Mouse (Mus musculus): ENCODE measurements at regions not wholly inside any gene's neighbourhood (a gene's known extent, or its start where the extent isn't known, plus 50 kb on each side); places are given as distances from the start of the nearest gene placed in this dataset.

DNA sequence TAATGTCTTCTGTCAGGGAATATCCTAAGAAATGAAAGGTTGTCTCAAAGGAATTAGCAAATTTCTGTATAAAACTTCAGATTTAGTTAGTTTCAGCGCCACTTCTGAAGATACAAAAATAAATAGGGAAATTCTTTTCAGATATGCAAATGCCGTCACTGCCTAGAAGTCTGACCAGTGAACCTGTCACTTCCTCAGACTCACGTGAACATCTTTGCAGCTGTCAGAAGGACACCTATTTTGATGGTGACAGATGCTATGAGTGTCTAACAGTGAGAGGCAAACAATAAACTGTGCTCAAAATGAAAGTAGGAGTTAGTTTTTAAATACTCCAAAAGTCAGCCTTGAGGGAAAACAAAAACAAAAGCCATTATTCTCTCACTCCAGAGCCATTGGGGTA is 57.5 kb upstream of the Igf1r start:
- Histone ChIP-seq H3K79me2 (ENCODE audit: control insufficient read depth, insufficient read depth) (no peaks in the 10 kb centered on the region), H3K27me3 (ENCODE audit: control insufficient read depth, insufficient read depth, insufficient read length) (peaks cover 11% of the 10 kb centered on the region), H3ac (ENCODE audit: control insufficient read depth, insufficient read length, low read depth) (no peak overlapping the region), H3K4me3 (ENCODE audit: insufficient read depth, poor library complexity, severe bottlenecking) (no peak overlapping the region), H3K79me3 (ENCODE audit: low read depth) (no peaks in the 10 kb centered on the region), H3K36me3 (ENCODE audit: control insufficient read depth, insufficient read depth) (no peaks in the 10 kb centered on the region)
- TF ChIP-seq FOSL1 (IDR thresholded peaks at IDR 0.05; ENCODE audit: insufficient read depth, low read length, poor library complexity, severe bottlenecking) (no peak), MAX (IDR thresholded peaks at IDR 0.05) (no peak), MYOD1 (IDR thresholded peaks at IDR 0.05; ENCODE audit: control insufficient read depth, insufficient read length, low read depth) (no peak), MYOG (IDR thresholded peaks at IDR 0.05; ENCODE audit: control insufficient read depth, extremely low read depth, insufficient read length) (no peak), USF1 (IDR thresholded peaks at IDR 0.05; ENCODE audit: low read depth) (no peak), CTCF (IDR thresholded peaks at IDR 0.05; ENCODE audit: control insufficient read depth, insufficient read depth, insufficient read length) (no peak), CEBPB (IDR thresholded peaks at IDR 0.05; ENCODE audit: low read depth) (no peak)

DNA sequence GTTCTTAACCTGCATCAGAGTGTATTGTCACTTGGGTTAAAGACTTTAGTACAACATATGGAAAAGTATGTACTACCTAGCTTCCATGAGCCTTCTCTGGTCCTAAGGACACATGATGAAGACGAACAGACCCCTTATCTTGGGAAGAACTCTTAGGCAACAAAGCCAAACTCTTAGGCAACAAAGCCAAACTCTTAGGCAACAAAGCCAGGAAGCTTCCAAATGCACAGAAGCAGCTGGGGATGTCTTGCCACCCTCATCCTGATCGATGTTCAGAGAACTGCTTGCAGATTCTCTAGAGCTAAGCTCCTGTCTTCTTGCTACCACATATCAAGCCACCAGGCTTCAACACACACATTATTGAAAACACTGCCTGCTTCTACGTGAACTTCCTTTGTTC is 59.7 kb upstream of the Igf1r start:
- Histone ChIP-seq H3K36me3 (ENCODE audit: control insufficient read depth, insufficient read depth) (no peaks in the 10 kb centered on the region), H3K27me3 (ENCODE audit: control insufficient read depth, insufficient read depth, insufficient read length) (peaks cover 11% of the 10 kb centered on the region), H3K79me2 (ENCODE audit: control insufficient read depth, insufficient read depth) (no peaks in the 10 kb centered on the region), H3K79me3 (ENCODE audit: low read depth) (no peaks in the 10 kb centered on the region), H3ac (ENCODE audit: control insufficient read depth, insufficient read length, low read depth) (no peak overlapping the region), H3K4me3 (ENCODE audit: insufficient read depth, poor library complexity, severe bottlenecking) (no peak overlapping the region)
- TF ChIP-seq MYOG (IDR thresholded peaks at IDR 0.05; ENCODE audit: control insufficient read depth, extremely low read depth, insufficient read length) (no peak), MAX (IDR thresholded peaks at IDR 0.05) (no peak), FOSL1 (IDR thresholded peaks at IDR 0.05; ENCODE audit: insufficient read depth, low read length, poor library complexity, severe bottlenecking) (no peak), USF1 (IDR thresholded peaks at IDR 0.05; ENCODE audit: low read depth) (no peak), CEBPB (IDR thresholded peaks at IDR 0.05; ENCODE audit: low read depth) (no peak), CTCF (IDR thresholded peaks at IDR 0.05; ENCODE audit: control insufficient read depth, insufficient read depth, insufficient read length) (no peak), MYOD1 (IDR thresholded peaks at IDR 0.05; ENCODE audit: control insufficient read depth, insufficient read length, low read depth) (no peak)

DNA sequence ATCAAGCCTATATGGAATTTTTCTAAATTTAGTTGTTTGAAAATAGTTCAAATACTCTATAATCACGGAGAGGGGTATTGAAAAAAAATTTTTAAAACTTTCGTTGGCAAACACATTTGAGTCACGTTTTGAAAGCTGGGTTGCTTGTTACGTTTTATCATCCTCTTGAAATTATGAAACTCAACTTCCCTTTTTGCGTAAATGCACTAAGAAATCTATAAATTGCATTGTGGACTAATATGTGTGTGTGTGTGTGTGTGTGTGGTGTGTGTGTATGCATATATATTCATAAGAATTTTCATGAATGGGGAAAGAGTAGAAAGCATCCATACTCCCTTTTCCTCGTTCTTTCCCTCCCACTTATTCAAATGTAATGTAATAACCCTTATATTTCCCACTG is 69.6 kb upstream of the Igf1r start:
- H3K79me2 ChIP-seq (ENCODE audit: control insufficient read depth, insufficient read depth) = no peaks in the 10 kb centered on the region
- H3ac ChIP-seq (ENCODE audit: control insufficient read depth, insufficient read length, low read depth) = no peak overlapping the region
- no peaks in the 10 kb centered on the region for H3K79me3 ChIP-seq (ENCODE audit: low read depth)
- peaks cover 20% of the 10 kb centered on the region for H3K27me3 ChIP-seq (ENCODE audit: control insufficient read depth, insufficient read depth, insufficient read length)
- no peak for TF ChIP-seq USF1 (IDR thresholded peaks at IDR 0.05; ENCODE audit: low read depth)
- no peak for TF ChIP-seq FOSL1 (IDR thresholded peaks at IDR 0.05; ENCODE audit: insufficient read depth, low read length, poor library complexity, severe bottlenecking)
- TF ChIP-seq MYOD1 (IDR thresholded peaks at IDR 0.05; ENCODE audit: control insufficient read depth, insufficient read length, low read depth) = no peak
- TF ChIP-seq MAX (IDR thresholded peaks at IDR 0.05) = no peak
- no peak for TF ChIP-seq MYOG (IDR thresholded peaks at IDR 0.05; ENCODE audit: control insufficient read depth, extremely low read depth, insufficient read length)
- TF ChIP-seq CEBPB (IDR thresholded peaks at IDR 0.05; ENCODE audit: low read depth) = no peak
- TF ChIP-seq CTCF (IDR thresholded peaks at IDR 0.05; ENCODE audit: control insufficient read depth, insufficient read depth, insufficient read length) = no peak
- no peaks in the 10 kb centered on the region for H3K36me3 ChIP-seq (ENCODE audit: control insufficient read depth, insufficient read depth)
- H3K4me3 ChIP-seq (ENCODE audit: insufficient read depth, poor library complexity, severe bottlenecking) = no peak overlapping the region

DNA sequence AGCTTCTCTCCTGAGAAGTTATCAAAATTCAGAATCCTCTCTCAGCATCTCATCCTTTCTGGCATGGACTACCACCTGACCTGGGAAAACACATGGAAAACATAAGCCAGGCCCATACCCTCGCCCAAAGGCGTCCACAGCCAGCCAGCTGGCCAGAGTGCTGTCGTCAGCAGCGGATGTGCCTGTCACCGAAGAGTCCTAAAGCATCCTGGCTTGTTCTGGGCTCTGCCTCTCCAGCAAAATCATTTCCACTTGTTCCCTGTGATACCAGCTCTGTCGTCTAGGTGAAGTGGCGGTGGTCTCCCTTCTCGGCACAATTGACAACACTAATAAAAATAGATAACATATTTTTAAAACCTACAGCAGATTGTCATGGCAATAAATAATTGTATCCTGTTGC is 70.0 kb upstream of the Igf1r start:
- Histone ChIP-seq H3K79me2 (ENCODE audit: control insufficient read depth, insufficient read depth) (no peaks in the 10 kb centered on the region), H3K4me3 (ENCODE audit: insufficient read depth, poor library complexity, severe bottlenecking) (no peak overlapping the region), H3K36me3 (ENCODE audit: control insufficient read depth, insufficient read depth) (no peaks in the 10 kb centered on the region), H3K79me3 (ENCODE audit: low read depth) (no peaks in the 10 kb centered on the region), H3K27me3 (ENCODE audit: control insufficient read depth, insufficient read depth, insufficient read length) (peaks cover 20% of the 10 kb centered on the region), H3ac (ENCODE audit: control insufficient read depth, insufficient read length, low read depth) (no peak overlapping the region)
- TF ChIP-seq CEBPB (IDR thresholded peaks at IDR 0.05; ENCODE audit: low read depth) = no peak
- no peak for TF ChIP-seq FOSL1 (IDR thresholded peaks at IDR 0.05; ENCODE audit: insufficient read depth, low read length, poor library complexity, severe bottlenecking)
- TF ChIP-seq USF1 (IDR thresholded peaks at IDR 0.05; ENCODE audit: low read depth) = no peak
- no peak for TF ChIP-seq MAX (IDR thresholded peaks at IDR 0.05)
- no peak for TF ChIP-seq CTCF (IDR thresholded peaks at IDR 0.05; ENCODE audit: control insufficient read depth, insufficient read depth, insufficient read length)
- no peak for TF ChIP-seq MYOG (IDR thresholded peaks at IDR 0.05; ENCODE audit: control insufficient read depth, extremely low read depth, insufficient read length)
- TF ChIP-seq MYOD1 (IDR thresholded peaks at IDR 0.05; ENCODE audit: control insufficient read depth, insufficient read length, low read depth) = no peak

DNA sequence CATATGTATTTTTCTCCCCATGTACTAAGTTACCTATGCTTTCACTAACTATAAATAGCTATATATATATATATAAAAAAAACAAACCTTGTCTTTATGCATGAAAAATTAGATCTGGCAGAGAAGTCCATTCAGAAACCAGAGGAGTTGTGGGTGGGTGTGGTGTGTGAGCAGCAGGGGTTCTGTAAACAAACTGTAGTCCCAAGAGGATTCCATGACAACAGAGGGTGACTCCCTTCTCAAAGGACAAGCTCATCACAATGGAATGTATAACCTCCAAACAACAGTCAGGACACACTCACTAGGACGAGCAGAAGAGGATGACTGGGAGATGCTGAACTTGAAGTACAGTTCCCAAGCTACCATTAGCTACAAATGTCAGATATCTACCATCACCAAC is 74.4 kb upstream of the Igf1r start:
- H3K79me3 ChIP-seq (ENCODE audit: low read depth) = no peaks in the 10 kb centered on the region
- no peak overlapping the region for H3K4me3 ChIP-seq (ENCODE audit: insufficient read depth, poor library complexity, severe bottlenecking)
- no peaks in the 10 kb centered on the region for H3K79me2 ChIP-seq (ENCODE audit: control insufficient read depth, insufficient read depth)
- H3K36me3 ChIP-seq (ENCODE audit: control insufficient read depth, insufficient read depth) = no peaks in the 10 kb centered on the region
- no peak for TF ChIP-seq MAX (IDR thresholded peaks at IDR 0.05)
- no peak for TF ChIP-seq FOSL1 (IDR thresholded peaks at IDR 0.05; ENCODE audit: insufficient read depth, low read length, poor library complexity, severe bottlenecking)
- no peak for TF ChIP-seq USF1 (IDR thresholded peaks at IDR 0.05; ENCODE audit: low read depth)
- TF ChIP-seq CTCF (IDR thresholded peaks at IDR 0.05; ENCODE audit: control insufficient read depth, insufficient read depth, insufficient read length) = no peak
- no peak overlapping the region for H3ac ChIP-seq (ENCODE audit: control insufficient read depth, insufficient read length, low read depth)
- H3K27me3 ChIP-seq (ENCODE audit: control insufficient read depth, insufficient read depth, insufficient read length) = peaks cover 12% of the 10 kb centered on the region

DNA sequence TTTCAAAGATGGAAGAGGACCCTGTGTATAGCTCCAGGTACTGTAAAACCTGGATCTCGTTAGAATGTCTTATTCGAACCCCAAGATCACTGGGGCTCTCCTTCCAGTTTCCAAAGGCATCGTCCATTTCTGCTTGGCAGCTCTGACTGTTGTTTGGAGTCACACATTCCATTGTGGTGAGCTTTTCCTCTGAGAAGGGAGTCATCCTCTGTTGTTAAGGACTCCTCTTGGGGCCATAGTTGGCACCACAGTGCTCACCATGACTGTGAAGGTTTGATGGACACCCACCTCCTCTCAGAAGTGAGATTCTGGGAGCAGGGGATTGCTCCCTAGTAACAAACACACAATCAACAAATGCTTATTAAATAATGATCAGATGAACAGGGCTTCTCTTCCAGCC is 75.0 kb upstream of the Igf1r start:
- no peak for TF ChIP-seq MYOD1 (IDR thresholded peaks at IDR 0.05; ENCODE audit: control insufficient read depth, insufficient read length, low read depth)
- TF ChIP-seq CEBPB (IDR thresholded peaks at IDR 0.05; ENCODE audit: low read depth) = no peak
- TF ChIP-seq MAX (IDR thresholded peaks at IDR 0.05) = no peak
- Histone ChIP-seq H3ac (ENCODE audit: control insufficient read depth, insufficient read length, low read depth) (no peak overlapping the region), H3K4me3 (ENCODE audit: insufficient read depth, poor library complexity, severe bottlenecking) (no peak overlapping the region), H3K36me3 (ENCODE audit: control insufficient read depth, insufficient read depth) (no peaks in the 10 kb centered on the region), H3K79me3 (ENCODE audit: low read depth) (no peaks in the 10 kb centered on the region), H3K79me2 (ENCODE audit: control insufficient read depth, insufficient read depth) (no peaks in the 10 kb centered on the region), H3K27me3 (ENCODE audit: control insufficient read depth, insufficient read depth, insufficient read length) (peaks cover 13% of the 10 kb centered on the region)
